Mouse (Mus musculus) frontal cortex, adult 2 months (tissue): ENCODE results near the gene Ccdc110. TPM values are rescaled to one million over a fixed set of nuclear protein-coding genes. Genes with fewer than 3 reads are reported as not detected.
A peak's percentile ranks its signal among the peaks of the same experiment; 100 is the strongest.

ENCODE experiments used
- DNase-seq, 2 experiments: peaks; one replicate each; pipeline ENCODE4 v3.0.0; 2022; ENCODE audit warnings: low spot score in 1 of 2; ENCODE audit errors: extremely low spot score in 1 of 2
- polyA plus RNA-seq: library from polyadenylated mRNA; depleted of rRNA; stranded (reverse); fragments of >200 nt; gene quantifications from 2 replicates; pipeline ENCODE4 v1.2.3, GENCODE M21; 2012; rRNA removed

Ccdc110 gene
- polyA plus RNA-seq, 1 experiment = 0.48 TPM

DNA sequence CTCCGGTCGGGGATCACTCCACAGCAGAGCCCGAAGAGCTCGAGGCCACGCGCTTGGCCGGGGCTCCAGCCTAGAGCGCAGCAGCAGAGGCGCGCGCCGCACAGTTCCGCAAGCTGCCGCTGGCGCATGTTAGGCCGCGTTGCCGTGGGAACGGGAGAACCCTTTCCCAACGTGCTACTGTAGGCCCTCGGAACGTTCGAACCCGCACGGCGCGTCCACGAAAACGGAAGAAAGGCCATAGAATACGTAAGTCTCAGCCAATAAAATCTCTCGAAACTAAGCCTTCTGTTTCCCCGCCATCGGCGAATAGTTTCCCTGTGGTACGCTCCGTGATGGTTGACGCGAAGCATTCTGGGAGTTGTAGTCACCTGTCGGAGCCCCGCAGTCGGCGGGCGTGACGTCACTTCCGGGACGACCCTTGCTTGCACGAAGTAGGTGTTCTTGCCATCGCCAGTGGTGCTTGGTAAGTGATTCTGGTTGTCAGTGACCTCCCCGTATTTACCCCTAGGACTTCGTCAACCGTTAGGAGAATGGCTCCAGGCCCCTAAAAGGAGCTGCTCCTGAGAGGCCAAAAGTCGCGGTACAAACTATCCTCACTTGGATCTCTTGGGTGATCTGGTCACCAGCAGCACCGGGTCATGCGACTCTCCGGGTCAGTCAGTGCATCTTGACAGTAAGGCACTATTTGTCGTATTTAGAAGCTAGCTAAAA, 40.9 kb downstream of the Ccdc110 start, which contains the start of the genes 1700029J07Rik and Ufsp2:
Gene 1700029J07Rik (minus strand): TSS at position 127 of the 711 bp plus-strand sequence.
Gene Ufsp2 (plus strand): TSS at position 403 of the 711 bp plus-strand sequence.
- DNase-seq = peak; percentile 97 to 99

DNA sequence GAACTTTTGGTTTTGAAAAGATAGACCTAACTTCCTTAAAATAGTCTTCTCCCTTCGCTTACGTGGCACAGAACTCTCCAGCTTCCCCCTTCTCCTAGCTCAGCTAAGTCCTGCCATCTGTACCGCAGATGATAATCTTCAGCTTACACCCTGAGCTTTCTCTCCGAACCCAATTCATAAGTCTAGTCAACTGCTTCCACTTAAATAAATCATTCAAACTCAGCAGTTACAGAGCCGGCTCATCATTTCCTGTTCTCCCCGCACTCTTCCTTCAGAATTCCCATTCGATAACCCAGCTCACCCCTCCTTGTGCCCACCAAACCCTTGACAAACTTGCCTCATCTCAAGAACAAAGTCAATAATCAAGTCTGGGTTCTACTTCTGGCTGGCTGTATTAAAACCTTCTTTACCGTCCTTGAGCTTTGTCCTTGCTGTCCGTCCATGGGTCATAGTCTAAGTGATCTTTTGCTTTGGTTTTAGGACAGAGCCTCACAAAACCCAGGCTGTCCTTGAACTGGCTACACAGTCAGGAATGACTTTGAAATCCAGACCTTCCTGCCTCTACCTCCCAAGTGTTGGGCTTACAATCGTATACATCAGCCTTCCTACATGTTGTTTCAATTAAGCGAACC, 41.5 kb downstream of the Ccdc110 start:
- DNase-seq = no peak

DNA sequence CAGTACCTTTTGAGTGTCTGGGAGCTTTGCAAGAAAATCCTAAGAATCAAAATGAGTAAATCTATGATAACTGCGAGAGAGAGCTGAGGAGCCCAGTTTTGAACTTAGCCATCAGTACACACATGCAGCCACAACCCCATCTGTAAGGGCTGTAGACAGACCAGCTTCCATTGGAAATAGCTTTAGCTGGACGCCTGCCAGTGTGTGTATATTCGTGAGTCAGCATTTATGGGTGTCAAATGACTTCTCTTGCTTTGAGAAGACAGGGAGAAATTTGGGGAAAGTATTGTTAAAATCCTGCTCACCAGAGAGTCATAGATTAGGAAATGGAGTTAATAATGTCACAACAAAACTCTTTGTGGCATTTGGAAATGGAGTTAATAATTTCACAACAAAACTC, 52.2 kb downstream of the Ccdc110 start:
- no peak for DNase-seq

DNA sequence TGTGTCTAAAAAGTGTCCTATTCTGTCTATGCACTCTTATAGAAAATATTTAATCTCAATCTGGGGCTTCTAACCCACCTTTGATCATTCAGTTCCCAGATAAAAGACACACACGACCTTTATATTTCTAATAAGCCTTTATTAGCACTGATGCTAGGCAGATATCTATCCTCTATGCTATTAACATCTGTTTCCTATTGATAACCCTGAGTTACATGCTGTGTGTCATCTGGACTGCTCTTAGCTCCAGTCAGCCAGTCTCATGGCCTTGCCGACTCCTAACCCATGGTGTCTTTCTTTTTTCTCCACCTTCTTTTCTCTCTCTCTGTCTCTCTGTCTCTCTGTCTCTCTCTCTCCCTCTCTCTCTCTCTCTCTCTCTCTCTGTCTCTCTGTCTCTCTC, 53.8 kb downstream of the Ccdc110 start:
- no peak for DNase-seq

DNA sequence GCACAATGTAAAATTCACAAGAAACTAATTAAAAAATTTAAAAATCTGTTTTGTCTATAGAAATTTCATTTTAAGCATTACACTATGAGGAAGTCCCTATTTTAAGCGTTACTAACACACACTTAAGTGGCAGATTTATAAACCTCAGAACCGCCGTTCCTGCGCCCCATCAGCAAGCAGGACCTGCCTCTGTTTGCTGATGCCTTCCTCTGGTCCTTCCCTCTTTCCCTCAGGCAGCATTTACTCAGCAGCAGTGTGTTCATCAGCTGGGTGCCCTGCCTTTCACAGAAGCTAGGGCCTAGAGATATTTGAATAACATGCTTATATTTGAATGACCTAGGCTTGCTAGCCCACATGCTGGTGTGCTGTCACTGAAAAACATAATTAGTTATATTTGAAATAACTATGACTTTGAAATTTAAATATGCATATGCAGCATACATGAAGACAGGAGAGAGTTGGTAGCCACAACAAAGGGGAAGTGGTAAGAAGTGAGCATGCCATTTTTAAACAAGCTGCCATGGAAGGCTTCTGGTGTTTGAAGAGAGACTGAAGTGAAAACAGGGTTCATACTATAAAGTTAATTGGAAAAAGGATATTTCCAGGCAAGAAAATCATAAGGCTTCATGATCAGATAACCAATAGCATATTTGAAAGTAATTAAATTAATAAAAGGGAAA, 56.4 kb downstream of the Ccdc110 start:
- no peak for DNase-seq

Other genes with a start within 250 kb of the Ccdc110 start
- gene Pdlim3, start 49.2 kb upstream of the Ccdc110 start, polyA plus RNA-seq = 4.4 and 6.7 TPM in 2 replicates
- gene 1700029J07Rik, start 40.6 kb downstream of the Ccdc110 start, polyA plus RNA-seq = 7.8 and 8.9 TPM in 2 replicates
- gene Ufsp2, start 40.9 kb downstream of the Ccdc110 start, polyA plus RNA-seq = 65.2 and 68.2 TPM in 2 replicates
- gene Lrp2bp, start 64.7 kb downstream of the Ccdc110 start, polyA plus RNA-seq = 0.36 TPM in 2 replicates
- gene Ankrd37, start 71.1 kb downstream of the Ccdc110 start, polyA plus RNA-seq = 14.5 and 21.0 TPM in 2 replicates
- 14.8 and 16.8 TPM in 2 replicates for gene Cfap97, start 217.2 kb downstream of the Ccdc110 start, polyA plus RNA-seq
- gene Snx25, start 217.5 kb downstream of the Ccdc110 start, polyA plus RNA-seq = 26.9 and 30.1 TPM in 2 replicates